Mouse (Mus musculus): ENCODE results near the gene Epb41l2.

DNA sequence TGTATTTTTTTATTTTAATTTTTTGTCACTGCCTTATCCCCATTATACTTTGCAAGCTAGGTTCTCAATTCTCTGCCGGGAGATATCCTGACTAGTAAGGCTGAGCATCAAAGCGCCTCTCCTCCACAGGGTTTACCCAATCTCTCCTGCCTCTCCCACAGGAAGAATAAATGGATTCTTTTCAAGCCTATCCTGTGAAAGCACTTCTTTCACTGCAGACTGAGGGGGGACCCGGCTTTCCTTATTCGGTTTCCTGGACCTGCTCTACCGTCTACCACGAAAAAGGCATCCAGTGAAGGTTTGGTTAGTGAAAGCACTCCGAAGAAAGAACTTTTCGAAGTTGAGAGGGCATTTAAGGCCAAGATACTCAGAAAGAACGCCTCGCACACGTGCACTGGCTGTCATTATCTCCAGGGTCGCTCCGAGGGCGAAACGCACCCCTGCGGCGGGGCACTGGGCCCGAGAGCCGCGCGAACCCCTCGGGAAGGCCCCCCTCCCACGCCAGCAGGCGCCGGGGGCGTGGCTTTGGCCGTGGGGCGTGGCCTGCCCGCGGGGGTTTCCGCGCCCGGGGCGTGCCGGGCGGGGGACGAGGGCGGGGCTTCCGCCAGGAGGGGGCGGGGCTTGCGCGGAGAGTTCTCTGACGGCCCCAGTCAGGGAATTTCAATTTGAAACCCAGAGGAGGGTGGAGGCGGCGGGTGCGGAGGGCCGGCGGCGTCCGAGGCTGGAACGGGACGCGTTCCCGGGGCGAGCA is at the start of gene Epb41l2:
- TF ChIP-seq CTCF (IDR thresholded peaks at IDR 0.05; ENCODE audit: insufficient read depth, low read length) (no peak), POLR2A (IDR thresholded peaks at IDR 0.05; ENCODE audit: borderline replicate concordance, extremely low read depth, low read depth, low read length) (peak; percentile 79; the same call in 1 of the 2 replicates)
